22 mouse cellular contexts compared by ENCODE assay signal in the genomic region with DNA sequence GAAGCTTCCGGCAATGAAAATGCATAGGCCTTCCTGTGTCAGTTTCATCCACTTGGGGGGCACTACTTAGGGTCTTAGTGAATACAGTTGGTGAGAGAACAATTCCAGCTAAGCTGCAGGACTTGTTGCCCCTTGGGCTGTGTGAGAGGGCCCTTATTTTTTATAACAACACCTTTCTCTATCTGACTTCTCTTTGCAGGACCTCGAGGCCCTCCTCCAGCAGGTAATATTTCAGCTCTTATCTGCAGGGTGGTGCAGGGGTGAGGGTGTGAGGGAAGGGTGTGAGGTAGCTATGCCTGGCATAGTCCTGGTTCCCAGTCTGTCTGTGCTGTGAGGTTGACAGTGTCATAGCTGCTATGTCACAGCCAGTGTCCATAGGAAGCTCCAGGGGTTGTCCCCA. TPM values are rescaled to one million over a fixed set of nuclear protein-coding genes. Genes with fewer than 3 reads are reported as not detected.
"Had no signal": no experiment of that assay in that cellular context is flagged by ENCODE, and none has a peak within 500 bp of the region (broad histone marks: within the 10 kb centered on the region; RNA-seq: fewer than 3 reads in every experiment).

No protein-coding gene starts in this region.

- H3K36me3 ChIP-seq: neural tube, embryonic 12.5 days; neural tube, embryonic 13.5 days; neural tube, embryonic 15.5 days; stomach, embryonic 15.5 days had no signal

- DNase-seq: retina, postnatal 1 day; right cerebral cortex, adult 18-20 months; right cerebral cortex, postnatal 14 days; right cerebral cortex, postnatal 25 days; right cerebral cortex, postnatal 4 days; spleen, adult 18-20 months; thymus, adult 18-20 months; thymus, adult 2 months; thymus, postnatal 14 days; thymus, postnatal 25 days; thymus, postnatal 36 days; thymus, postnatal 4 days had no signal

- H3K27ac ChIP-seq: neural tube, embryonic 12.5 days; neural tube, embryonic 13.5 days; neural tube, embryonic 15.5 days; stomach, embryonic 15.5 days; stomach, postnatal 0 days had no signal

- H3K4me3 ChIP-seq: neural tube, embryonic 12.5 days; neural tube, embryonic 13.5 days; neural tube, embryonic 15.5 days; stomach, embryonic 15.5 days had no signal

RNA-seq across cellular contexts. Expression of a gene that starts 19.4 kb away (rescaled TPM):
- polyA plus RNA-seq: neural tube, embryonic 11.5 days had no signal

RNA-seq across cellular contexts. Expression of a gene that starts 29.6 kb away (rescaled TPM):
- polyA plus RNA-seq: neural tube, embryonic 11.5 days; neural tube, embryonic 12.5 days; neural tube, embryonic 13.5 days; neural tube, embryonic 14.5 days had no signal

RNA-seq across cellular contexts. Expression of a gene that starts 57.2 kb away (rescaled TPM):
- polyA plus RNA-seq: neural tube, embryonic 11.5 days; neural tube, embryonic 12.5 days; stomach, embryonic 14.5 days; stomach, embryonic 15.5 days; stomach, embryonic 16.5 days; stomach, postnatal 0 days; testis, adult 2 months had no signal
